Mouse (Mus musculus): ENCODE data around the gene Eps8. TPM values are rescaled to one million over a fixed set of nuclear protein-coding genes. Genes with fewer than 3 reads are reported as not detected.
"Not testable (repeated sequence)": the region's sequence is repeated elsewhere in the genome, so short reads cannot be mapped to it uniquely, and the experiment has no call there.

The Eps8 gene
- polyA plus RNA-seq, 1 experiment from 2014 or later, result 24.9 TPM

DNA sequence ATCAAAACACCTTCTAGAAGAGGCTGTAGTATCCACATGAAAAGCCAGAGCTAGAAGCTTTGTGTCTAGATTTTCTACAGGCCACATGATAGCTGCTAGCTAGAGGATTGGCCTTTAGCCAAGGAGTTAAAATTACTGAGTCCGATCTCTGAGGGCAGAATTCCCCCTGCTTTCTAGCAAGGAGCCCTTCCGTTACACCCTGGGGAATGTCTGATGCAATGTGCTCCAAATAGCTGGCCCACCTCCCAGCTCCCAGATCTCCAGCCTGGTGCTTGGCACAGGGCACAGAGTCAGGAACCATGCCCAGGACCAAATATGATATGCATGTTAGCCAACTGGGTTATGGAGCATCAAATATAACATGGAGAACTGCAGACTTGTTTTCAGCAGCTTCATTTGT is 189.4 kb downstream of the Eps8 start:
- H3K4me2 ChIP-seq (ENCODE audit: low read depth, low read length), result no peak overlapping the region
- H3K27me3 ChIP-seq (ENCODE audit: control insufficient read depth, insufficient read depth, low read length), result no peaks in the 10 kb centered on the region
- peak; percentile 68; the same call in 1 of the 2 replicates for ATAC-seq (ENCODE audit: low read depth)
- no peak overlapping the region for H3K9ac ChIP-seq (replicated peaks; ENCODE audit: low read depth, low read length)
- H3K27ac ChIP-seq (ENCODE audit: low read depth, low read length), result peak overlapping the region; percentile 4; the same call in 1 of the 2 replicates
- 34% methylated on average over 2 of the region's 2 CpGs for WGBS
- H3K4me3 ChIP-seq (ENCODE audit: low read depth, low read length), result no peak overlapping the region
- H3K36me3 ChIP-seq (ENCODE audit: control insufficient read depth, insufficient read depth, low read length), result no peaks in the 10 kb centered on the region
- H3K9me3 ChIP-seq (ENCODE audit: control insufficient read depth, low read length), result no peaks in the 10 kb centered on the region
- no peaks in the 10 kb centered on the region for H3K4me1 ChIP-seq (ENCODE audit: control insufficient read depth, insufficient read depth, low read length)

DNA sequence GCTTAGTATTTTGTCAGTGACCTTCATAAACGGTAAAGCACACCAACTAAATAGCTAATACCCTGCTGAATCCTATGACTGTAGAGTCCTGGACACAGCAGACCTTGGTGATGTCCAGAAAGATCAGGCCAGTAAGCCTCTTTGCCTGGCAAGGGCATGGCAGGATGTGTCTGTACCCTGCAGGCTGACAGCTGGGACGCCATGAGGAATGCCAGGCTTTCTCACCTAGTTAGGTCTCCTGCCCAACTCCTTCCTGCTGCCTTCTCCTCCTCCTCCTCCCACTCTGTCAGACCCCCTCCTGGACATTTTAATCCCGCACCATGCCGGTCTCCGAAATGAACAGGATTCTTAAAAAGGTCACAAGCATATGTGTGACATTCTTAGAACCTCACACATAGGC is 190.9 kb downstream of the Eps8 start:
- no peaks in the 10 kb centered on the region for H3K27me3 ChIP-seq (ENCODE audit: control insufficient read depth, insufficient read depth, low read length)
- no peaks in the 10 kb centered on the region for H3K36me3 ChIP-seq (ENCODE audit: control insufficient read depth, insufficient read depth, low read length)
- H3K9ac ChIP-seq (replicated peaks; ENCODE audit: low read depth, low read length), result no peak overlapping the region
- no peak overlapping the region for H3K27ac ChIP-seq (ENCODE audit: low read depth, low read length)
- no peaks in the 10 kb centered on the region for H3K4me1 ChIP-seq (ENCODE audit: control insufficient read depth, insufficient read depth, low read length)
- H3K4me2 ChIP-seq (ENCODE audit: low read depth, low read length), result no peak overlapping the region
- no peak for ATAC-seq (ENCODE audit: low read depth)
- no peaks in the 10 kb centered on the region for H3K9me3 ChIP-seq (ENCODE audit: control insufficient read depth, low read length)
- no peak overlapping the region for H3K4me3 ChIP-seq (ENCODE audit: low read depth, low read length)
- 96% methylated on average over 5 of the region's 5 CpGs for WGBS

DNA sequence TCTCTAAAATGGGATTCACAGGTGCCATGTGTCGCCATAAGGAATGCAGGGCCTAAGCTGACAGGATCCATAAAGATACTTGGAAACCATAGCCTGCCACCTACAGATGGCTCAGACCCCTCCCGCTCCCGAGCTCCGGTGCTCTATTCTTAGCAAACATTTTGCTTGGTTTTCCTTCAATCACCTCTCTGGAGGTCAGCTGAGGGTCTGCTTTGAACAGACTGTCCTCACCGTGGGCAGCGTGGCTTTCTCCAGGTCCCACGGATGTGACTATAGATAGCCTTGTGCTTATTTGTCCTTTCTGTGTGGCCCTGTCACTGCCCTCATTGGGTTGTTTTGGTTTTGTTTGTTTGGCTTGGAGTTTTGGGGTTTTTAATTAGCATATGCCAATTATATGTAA is 196.5 kb downstream of the Eps8 start:
- Histone ChIP-seq H3K36me3 (ENCODE audit: control insufficient read depth, insufficient read depth, low read length) (no peaks in the 10 kb centered on the region), H3K27me3 (ENCODE audit: control insufficient read depth, insufficient read depth, low read length) (no peaks in the 10 kb centered on the region), H3K4me3 (ENCODE audit: low read depth, low read length) (no peak overlapping the region), H3K9ac (replicated peaks; ENCODE audit: low read depth, low read length) (no peak overlapping the region), H3K4me1 (ENCODE audit: control insufficient read depth, insufficient read depth, low read length) (no peaks in the 10 kb centered on the region), H3K4me2 (ENCODE audit: low read depth, low read length) (no peak overlapping the region), H3K9me3 (ENCODE audit: control insufficient read depth, low read length) (no peaks in the 10 kb centered on the region), H3K27ac (ENCODE audit: low read depth, low read length) (no peak overlapping the region)
- ATAC-seq (ENCODE audit: low read depth), result no peak
- WGBS, result 86% methylated on average over 7 of the region's 7 CpGs

GRCm38 (mm10) chr6:137457210-137457609 is 197.5 kb downstream of the Eps8 start:
- 61% methylated on average over 7 of the region's 7 CpGs for WGBS
- H3K9ac ChIP-seq (replicated peaks; ENCODE audit: low read depth, low read length), result no peak overlapping the region

DNA sequence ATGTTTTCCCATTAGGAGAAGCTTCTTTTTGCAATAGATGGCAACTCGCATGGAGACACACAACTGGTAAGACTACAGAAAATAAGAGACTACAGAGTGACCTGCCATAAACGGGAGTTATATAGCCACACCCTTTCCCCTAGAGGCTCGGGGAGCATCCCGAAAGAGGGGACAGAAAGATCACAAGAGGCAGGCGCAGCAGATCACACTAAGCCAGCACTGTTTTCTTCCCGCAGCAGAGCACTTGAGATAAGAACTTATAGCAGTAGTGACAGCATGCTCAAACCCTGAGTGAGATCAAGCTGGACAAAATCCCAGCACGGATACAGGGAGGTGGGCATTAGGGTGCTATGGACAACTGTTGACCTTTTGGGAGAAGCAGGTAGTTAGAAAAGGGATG is 198.6 kb downstream of the Eps8 start:
- peak; percentile 32; the same call in 1 of the 2 replicates for ATAC-seq (ENCODE audit: low read depth)

More at GRCm38 (mm10) chr6:137457210-137457609, 197.5 kb downstream of the Eps8 start:
- H3K4me2 ChIP-seq (ENCODE audit: low read depth, low read length), result no peak overlapping the region
- H3K36me3 ChIP-seq (ENCODE audit: control insufficient read depth, insufficient read depth, low read length), result no peaks in the 10 kb centered on the region
- no peak overlapping the region for H3K27ac ChIP-seq (ENCODE audit: low read depth, low read length)
- no peaks in the 10 kb centered on the region for H3K4me1 ChIP-seq (ENCODE audit: control insufficient read depth, insufficient read depth, low read length)
- no peak overlapping the region for H3K4me3 ChIP-seq (ENCODE audit: low read depth, low read length)
- no peaks in the 10 kb centered on the region for H3K27me3 ChIP-seq (ENCODE audit: control insufficient read depth, insufficient read depth, low read length)
- ATAC-seq (ENCODE audit: low read depth), result no peak
- H3K9me3 ChIP-seq (ENCODE audit: control insufficient read depth, low read length), result no peaks in the 10 kb centered on the region

GRCm38 (mm10) chr6:137455537-137456041 is 199.1 kb downstream of the Eps8 start:
- H3K9me3 ChIP-seq (ENCODE audit: control insufficient read depth, low read length), result no peaks in the 10 kb centered on the region
- whole genome bisulfite sequencing, result 14% methylated on average over 10 of the region's 10 CpGs
- no peak overlapping the region for H3K4me2 ChIP-seq (ENCODE audit: low read depth, low read length)
- no peak overlapping the region for H3K9ac ChIP-seq (replicated peaks; ENCODE audit: low read depth, low read length)
- peak; percentile 93 for ATAC-seq (ENCODE audit: low read depth)
- no peaks in the 10 kb centered on the region for H3K4me1 ChIP-seq (ENCODE audit: control insufficient read depth, insufficient read depth, low read length)
- no peaks in the 10 kb centered on the region for H3K36me3 ChIP-seq (ENCODE audit: control insufficient read depth, insufficient read depth, low read length)
- H3K27ac ChIP-seq (ENCODE audit: low read depth, low read length), result no peak overlapping the region
- H3K27me3 ChIP-seq (ENCODE audit: control insufficient read depth, insufficient read depth, low read length), result no peaks in the 10 kb centered on the region
- no peak overlapping the region for H3K4me3 ChIP-seq (ENCODE audit: low read depth, low read length)

More for the DNA sequence above, 198.6 kb downstream of the Eps8 start:
- Histone ChIP-seq H3K27ac (ENCODE audit: low read depth, low read length) (no peak overlapping the region), H3K4me3 (ENCODE audit: low read depth, low read length) (no peak overlapping the region), H3K4me1 (ENCODE audit: control insufficient read depth, insufficient read depth, low read length) (no peaks in the 10 kb centered on the region), H3K9me3 (ENCODE audit: control insufficient read depth, low read length) (no peaks in the 10 kb centered on the region), H3K9ac (replicated peaks; ENCODE audit: low read depth, low read length) (no peak overlapping the region), H3K4me2 (ENCODE audit: low read depth, low read length) (no peak overlapping the region), H3K27me3 (ENCODE audit: control insufficient read depth, insufficient read depth, low read length) (no peaks in the 10 kb centered on the region), H3K36me3 (ENCODE audit: control insufficient read depth, insufficient read depth, low read length) (no peaks in the 10 kb centered on the region)
- 70% methylated on average over 7 of the region's 7 CpGs for WGBS

GRCm38 (mm10) chr6:137446116-137446515 is 208.6 kb downstream of the Eps8 start:
- H3K4me3 ChIP-seq (ENCODE audit: low read depth, low read length); ATAC-seq (ENCODE audit: low read depth); H3K36me3 ChIP-seq (ENCODE audit: control insufficient read depth, insufficient read depth, low read length); H3K4me2 ChIP-seq (ENCODE audit: low read depth, low read length); H3K27me3 ChIP-seq (ENCODE audit: control insufficient read depth, insufficient read depth, low read length); H3K9ac ChIP-seq (replicated peaks; ENCODE audit: low read depth, low read length); H3K27ac ChIP-seq (ENCODE audit: low read depth, low read length); H3K9me3 ChIP-seq (ENCODE audit: control insufficient read depth, low read length); H3K4me1 ChIP-seq (ENCODE audit: control insufficient read depth, insufficient read depth, low read length): not testable (repeated sequence)
- WGBS, result 79% methylated on average over 6 of the region's 7 CpGs

DNA sequence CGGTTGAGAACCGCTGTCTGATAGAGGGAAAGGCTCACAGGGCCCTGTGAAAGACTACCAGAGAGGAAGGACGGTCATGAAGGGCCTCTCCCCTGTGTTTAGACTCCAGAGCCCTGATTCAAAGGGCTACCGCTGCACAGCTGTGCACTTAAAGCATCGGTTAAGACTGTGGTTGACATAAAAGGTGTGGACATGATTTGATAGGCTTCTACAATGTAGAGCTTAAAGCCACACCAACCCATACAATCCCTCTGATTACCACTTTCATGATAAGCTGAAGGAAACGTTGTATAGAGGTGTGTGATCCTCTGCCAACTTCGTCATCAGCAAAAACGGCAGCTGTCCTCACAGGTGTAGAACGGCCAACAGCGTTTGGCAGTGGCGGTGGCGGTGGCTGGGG is 211.6 kb downstream of the Eps8 start:
- Histone ChIP-seq H3K9me3 (ENCODE audit: control insufficient read depth, low read length) (no peaks in the 10 kb centered on the region), H3K4me1 (ENCODE audit: control insufficient read depth, insufficient read depth, low read length) (no peaks in the 10 kb centered on the region), H3K27ac (ENCODE audit: low read depth, low read length) (no peak overlapping the region), H3K9ac (replicated peaks; ENCODE audit: low read depth, low read length) (no peak overlapping the region), H3K4me3 (ENCODE audit: low read depth, low read length) (no peak overlapping the region), H3K36me3 (ENCODE audit: control insufficient read depth, insufficient read depth, low read length) (no peaks in the 10 kb centered on the region), H3K4me2 (ENCODE audit: low read depth, low read length) (no peak overlapping the region), H3K27me3 (ENCODE audit: control insufficient read depth, insufficient read depth, low read length) (no peaks in the 10 kb centered on the region)
- no peak for ATAC-seq (ENCODE audit: low read depth)
- 95% methylated on average over 12 of the region's 12 CpGs for WGBS

DNA sequence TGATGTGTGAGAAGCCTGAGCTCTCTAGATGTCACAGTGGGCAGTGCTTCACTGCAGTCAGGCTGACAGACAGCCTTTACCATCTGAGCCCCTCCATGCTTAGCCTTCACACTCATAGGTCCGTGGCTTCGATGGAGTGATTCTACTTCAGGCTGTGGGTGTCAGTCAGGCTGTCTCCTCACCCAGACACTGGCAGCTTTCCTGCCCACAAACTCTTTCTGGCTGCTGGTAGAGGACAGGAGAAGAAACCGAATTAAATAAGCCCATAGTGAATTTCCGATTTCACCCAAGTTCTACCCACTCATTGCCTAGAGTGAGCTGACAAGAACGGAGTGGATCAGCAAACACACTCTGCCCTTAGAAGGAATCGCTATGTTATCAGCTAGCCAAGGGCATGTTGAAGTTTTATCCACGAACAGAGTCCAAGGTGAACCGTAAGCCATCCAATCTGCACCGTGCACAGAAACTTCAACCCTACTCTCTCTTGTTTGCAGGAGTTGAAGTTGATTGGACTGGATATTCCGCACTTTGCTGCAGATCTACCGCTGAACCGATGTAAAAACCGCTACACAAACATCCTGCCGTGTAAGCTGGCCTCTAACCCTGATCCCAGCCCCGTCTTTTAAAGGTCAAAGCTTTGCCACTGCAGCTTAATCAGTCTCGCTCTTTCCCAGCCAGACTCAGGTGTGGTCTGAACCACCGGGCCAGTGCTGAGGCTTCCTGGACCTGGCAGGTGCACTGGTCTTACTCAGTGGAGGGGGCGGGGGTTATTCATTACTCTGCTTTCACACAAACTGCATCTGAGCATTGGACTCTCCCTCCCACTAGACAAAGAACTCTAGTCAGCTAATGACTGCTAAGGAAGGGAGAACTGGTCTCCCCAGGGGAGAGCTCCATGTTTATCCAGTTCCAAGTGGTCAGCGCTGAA is 213.9 kb downstream of the Eps8 start:
- no peak overlapping the region for H3K27ac ChIP-seq (ENCODE audit: low read depth, low read length)
- H3K4me1 ChIP-seq (ENCODE audit: control insufficient read depth, insufficient read depth, low read length), result peaks cover 7% of the 10 kb centered on the region; the same call in 1 of the 2 replicates
- no peaks in the 10 kb centered on the region for H3K27me3 ChIP-seq (ENCODE audit: control insufficient read depth, insufficient read depth, low read length)
- ATAC-seq (ENCODE audit: low read depth), result no peak
- WGBS, result 86% methylated on average over 19 of the region's 19 CpGs
- H3K9ac ChIP-seq (replicated peaks; ENCODE audit: low read depth, low read length), result no peak overlapping the region
- H3K4me3 ChIP-seq (ENCODE audit: low read depth, low read length), result no peak overlapping the region
- H3K36me3 ChIP-seq (ENCODE audit: control insufficient read depth, insufficient read depth, low read length), result no peaks in the 10 kb centered on the region
- no peak overlapping the region for H3K4me2 ChIP-seq (ENCODE audit: low read depth, low read length)
- H3K9me3 ChIP-seq (ENCODE audit: control insufficient read depth, low read length), result no peaks in the 10 kb centered on the region

All from neural tube, embryonic 14.5 days (tissue).